Comparison of ENCODE assay signal across 8 mouse cellular contexts in genomic region chr13:113617891-113618823, GRCm38 (mm10). TPM values are rescaled to one million over a fixed set of nuclear protein-coding genes. Genes with fewer than 3 reads are reported as not detected.
DNase-seq lines count a peak whose midpoint lies in the region; ATAC-seq and TF ChIP-seq lines count a peak whose summit lies in the region.

Gene Snx18, minus strand, starts transcription at chr13:113618564.

- peaks cover 57% of the 10 kb centered on the region for H3K4me1 ChIP-seq in lung, embryonic 15.5 days
- peaks cover 30% of the 10 kb centered on the region for H3K4me1 ChIP-seq in olfactory bulb, adult 2 months (ENCODE audit: control insufficient read depth, insufficient read depth, low read length)

- under 1% methylated on average over 114 of the region's 119 CpGs for WGBS in lung, embryonic 15.5 days
- WGBS in olfactory bulb, adult 2 months = under 1% methylated on average over 118 of the region's 119 CpGs

- peak within 1 kb of the TSS; percentile 93 for H3K9ac ChIP-seq in lung, embryonic 15.5 days

- DNase-seq in Muller cell, postnatal 12 days (ENCODE audit: inconsistent ontology term) = peak; percentile 96
- DNase-seq in cerebellum, adult 9-10 months = peak; percentile 89
- DNase-seq in layer of hippocampus, adult 9-10 months (ENCODE audit: low spot score) = peak; percentile 69
- peak; percentile 83 to 85 for DNase-seq in thymus, adult 18-20 months

- no peaks in the 10 kb centered on the region for H3K36me3 ChIP-seq in lung, embryonic 15.5 days

- no peaks in the 10 kb centered on the region for H3K27me3 ChIP-seq in lung, embryonic 15.5 days

- no peaks in the 10 kb centered on the region for H3K9me3 ChIP-seq in lung, embryonic 15.5 days

- peak; percentile 86 for TF ChIP-seq POLR2A in olfactory bulb, adult 2 months (IDR thresholded peaks at IDR 0.05; ENCODE audit: insufficient read depth, low read depth, low read length)

- peak; percentile 77 for ATAC-seq in frontal cortex, adult (ENCODE audit: low TSS enrichment)
- ATAC-seq in hematopoietic stem cell, adult 5-6 weeks (replicated peaks in 1 of 2; ENCODE audit: insufficient read depth in 1 of 2, low FRiP score in 2 of 2, low TSS enrichment in 1 of 2, low read depth in 1 of 2, poor library complexity in 2 of 2, severe bottlenecking in 2 of 2) = peak; percentile 56 to 65
- peak; percentile 85 for ATAC-seq in lung, embryonic 15.5 days (ENCODE audit: borderline replicate concordance, extremely low read depth, low FRiP score, low TSS enrichment)

- peak within 1 kb of the TSS; percentile 89 for H3K27ac ChIP-seq in lung, embryonic 15.5 days
- H3K27ac ChIP-seq in olfactory bulb, adult 2 months (ENCODE audit: insufficient read depth, low read depth, low read length) = peak within 1 kb of the TSS; percentile 56

- peak; percentile 99 for TF ChIP-seq CTCF in olfactory bulb, adult 2 months (IDR thresholded peaks at IDR 0.05; ENCODE audit: insufficient read depth, low read depth, low read length)

- H3K4me3 ChIP-seq in lung, embryonic 15.5 days = peak within 1 kb of the TSS; percentile 90
- peak within 1 kb of the TSS; percentile 74 for H3K4me3 ChIP-seq in olfactory bulb, adult 2 months (ENCODE audit: insufficient read depth, low read depth, low read length)

- H3K4me2 ChIP-seq in lung, embryonic 15.5 days = peak within 1 kb of the TSS; percentile 91

RNA-seq across cellular contexts. Expression of gene Snx18, which starts in this region (rescaled TPM):
- 27.2 and 30.5 TPM in 2 replicates for total RNA-seq in hematopoietic stem cell, adult 5-6 weeks (2017)
- 20.4 and 22.3 TPM in 2 replicates for polyA plus RNA-seq in lung, embryonic 15.5 days (2015; fragmentation: Nextera tagmentation; extraction: Ambion mirVana)
- not detected in 2 replicates for polyA plus RNA-seq in olfactory bulb, adult 2 months (2012; ENCODE audit: insufficient read depth, insufficient read length, low replicate concordance, missing spikeins)

Comparison
In these comparisons a context has a peak if more than half of its experiments do, and no peak if none do; other contexts are left out.
1. Peak in every context shown above with its lines: DNase-seq, ATAC-seq, H3K4me3 ChIP-seq and H3K27ac ChIP-seq.